Mouse (Mus musculus) limb, embryonic 13.5 days (tissue): ENCODE measurements at regions not wholly inside any gene's neighbourhood (a gene's known extent, or its start where the extent isn't known, plus 50 kb on each side); places are given as distances from the start of the nearest gene placed in this dataset.

Source experiments
- microRNA-seq: library from miRNA; unstranded; fragments of <30 nt; microRNA quantifications from one replicate; pipeline ENCODE4, GENCODE M21; 2016

Small RNA genes in the stretch of these regions (microRNA-seq; reads per million reads assigned to microRNA genes)
- gene Mir378d: 16.7 reads per million, percentile 32 among the genes with 10 or more reads in this experiment
